Mouse (Mus musculus): ENCODE data around the gene Ints3. TPM values are rescaled to one million over a fixed set of nuclear protein-coding genes. Genes with fewer than 3 reads are reported as not detected.

Ints3 gene
- polyA plus RNA-seq, 1 experiment from 2014 or later, result 10.0 TPM

GRCm38 (mm10) chr3:90440756-90441155, 7.3 kb upstream of the Ints3 start:
- peaks cover 5% of the 10 kb centered on the region for H3K4me1 ChIP-seq (replicated peaks)
- H3K9ac ChIP-seq, result no peak overlapping the region
- H3K27me3 ChIP-seq, result no peaks in the 10 kb centered on the region
- H3K4me2 ChIP-seq, result no peak overlapping the region
- no peak overlapping the region for H3K4me3 ChIP-seq (replicated peaks)
- no peak overlapping the region for H3K27ac ChIP-seq
- no peaks in the 10 kb centered on the region for H3K36me3 ChIP-seq
- ATAC-seq (ENCODE audit: low read depth), result no peak
- H3K9me3 ChIP-seq (replicated peaks), result no peaks in the 10 kb centered on the region
- no peak for DNase-seq
- 66% methylated on average over 2 of the region's 2 CpGs for WGBS (ENCODE audit: insufficient replicate concordance)

GRCm38 (mm10) chr3:90437131-90437530, 3.7 kb upstream of the Ints3 start:
- no peak overlapping the region for H3K4me2 ChIP-seq
- no peak for DNase-seq
- peaks cover 15% of the 10 kb centered on the region for H3K4me1 ChIP-seq (replicated peaks)
- ATAC-seq (ENCODE audit: low read depth), result no peak
- no peak overlapping the region for H3K27ac ChIP-seq
- H3K36me3 ChIP-seq, result no peaks in the 10 kb centered on the region
- no peaks in the 10 kb centered on the region for H3K9me3 ChIP-seq (replicated peaks)
- no peaks in the 10 kb centered on the region for H3K27me3 ChIP-seq
- no peak overlapping the region for H3K4me3 ChIP-seq (replicated peaks)
- WGBS (ENCODE audit: insufficient replicate concordance), result 53% methylated on average over 4 of the region's 4 CpGs
- no peak overlapping the region for H3K9ac ChIP-seq

- H3K4me1 ChIP-seq (replicated peaks), result peaks cover 43% of the 10 kb centered on the region
- no peak for DNase-seq
- 46% methylated on average over 11 of the region's 11 CpGs for WGBS (ENCODE audit: insufficient replicate concordance)
Measured at GRCm38 (mm10) chr3:90434073-90434730, 780 bp upstream of the Ints3 start.

GRCm38 (mm10) chr3:90432811-90433219, 607 bp downstream of the Ints3 start:
- 1% methylated on average over 12 of the region's 12 CpGs for WGBS (ENCODE audit: insufficient replicate concordance)
- DNase-seq (peak; percentile 34), ATAC-seq (ENCODE audit: low read depth) (peak; percentile 13; the same call in 1 of the 2 replicates)
- Histone ChIP-seq H3K27ac (peak overlapping the region; percentile 96), H3K36me3 (peaks cover 3% of the 10 kb centered on the region; the same call in 1 of the 2 replicates), H3K27me3 (no peaks in the 10 kb centered on the region), H3K9ac (peak overlapping the region; percentile 93), H3K4me2 (peak overlapping the region; percentile 98), H3K4me1 (replicated peaks) (peaks cover 57% of the 10 kb centered on the region), H3K9me3 (replicated peaks) (no peaks in the 10 kb centered on the region), H3K4me3 (replicated peaks) (peak overlapping the region; percentile 77)

More at GRCm38 (mm10) chr3:90434073-90434730, 780 bp upstream of the Ints3 start:
- no peak for ATAC-seq (ENCODE audit: low read depth)
- H3K27ac ChIP-seq, result peak overlapping the region; percentile 96
- H3K27me3 ChIP-seq, result no peaks in the 10 kb centered on the region
- H3K4me3 ChIP-seq (replicated peaks), result peak overlapping the region; percentile 77
- H3K36me3 ChIP-seq, result peaks cover 3% of the 10 kb centered on the region; the same call in 1 of the 2 replicates
- peak overlapping the region; percentile 93 for H3K9ac ChIP-seq
- H3K4me2 ChIP-seq, result peak overlapping the region; percentile 98
- no peaks in the 10 kb centered on the region for H3K9me3 ChIP-seq (replicated peaks)

GRCm38 (mm10) chr3:90432348-90432747, 1.1 kb downstream of the Ints3 start:
- no peaks in the 10 kb centered on the region for H3K27me3 ChIP-seq
- WGBS (ENCODE audit: insufficient replicate concordance), result 16% methylated on average over 2 of the region's 2 CpGs
- H3K27ac ChIP-seq, result peak overlapping the region; percentile 96
- H3K9ac ChIP-seq, result peak overlapping the region; percentile 93
- no peaks in the 10 kb centered on the region for H3K9me3 ChIP-seq (replicated peaks)
- no peak for DNase-seq
- peaks cover 61% of the 10 kb centered on the region for H3K4me1 ChIP-seq (replicated peaks)
- H3K4me2 ChIP-seq, result peak overlapping the region; percentile 98
- H3K36me3 ChIP-seq, result peaks cover 3% of the 10 kb centered on the region; the same call in 1 of the 2 replicates
- H3K4me3 ChIP-seq (replicated peaks), result peak overlapping the region; percentile 77
- no peak for ATAC-seq (ENCODE audit: low read depth)

GRCm38 (mm10) chr3:90429576-90429975, 3.8 kb downstream of the Ints3 start:
- Histone ChIP-seq H3K27me3 (no peaks in the 10 kb centered on the region), H3K4me3 (replicated peaks) (no peak overlapping the region), H3K4me2 (peak overlapping the region; percentile 48), H3K4me1 (replicated peaks) (peaks cover 82% of the 10 kb centered on the region), H3K27ac (peak overlapping the region; percentile 54; the same call in 1 of the 2 replicates), H3K9ac (peak overlapping the region; percentile 8; the same call in 1 of the 2 replicates), H3K9me3 (replicated peaks) (no peaks in the 10 kb centered on the region), H3K36me3 (peaks cover 3% of the 10 kb centered on the region; the same call in 1 of the 2 replicates)
- ATAC-seq (ENCODE audit: low read depth), result no peak
- WGBS (ENCODE audit: insufficient replicate concordance), result 34% methylated on average over 3 of the region's 3 CpGs
- DNase-seq, result peak; percentile 60

GRCm38 (mm10) chr3:90428186-90428585, 5.2 kb downstream of the Ints3 start:
- H3K9ac ChIP-seq, result peak overlapping the region; percentile 36; the same call in 1 of the 2 replicates
- H3K36me3 ChIP-seq, result peaks cover 12% of the 10 kb centered on the region
- H3K4me2 ChIP-seq, result no peak overlapping the region
- WGBS (ENCODE audit: insufficient replicate concordance), result 80% methylated on average over 6 of the region's 6 CpGs
- DNase-seq (no peak), ATAC-seq (ENCODE audit: low read depth) (no peak)
- peaks cover 79% of the 10 kb centered on the region for H3K4me1 ChIP-seq (replicated peaks)
- H3K27me3 ChIP-seq, result no peaks in the 10 kb centered on the region
- peak overlapping the region; percentile 50 for H3K27ac ChIP-seq
- H3K9me3 ChIP-seq (replicated peaks), result no peaks in the 10 kb centered on the region
- H3K4me3 ChIP-seq (replicated peaks), result no peak overlapping the region

- Histone ChIP-seq H3K27ac (no peak overlapping the region), H3K9ac (no peak overlapping the region), H3K4me3 (replicated peaks) (no peak overlapping the region), H3K4me1 (replicated peaks) (peaks cover 76% of the 10 kb centered on the region), H3K9me3 (replicated peaks) (no peaks in the 10 kb centered on the region), H3K4me2 (no peak overlapping the region), H3K36me3 (peaks cover 18% of the 10 kb centered on the region), H3K27me3 (no peaks in the 10 kb centered on the region)
- WGBS (ENCODE audit: insufficient replicate concordance), result 80% methylated on average over 1 of the region's 1 CpGs
- ATAC-seq (ENCODE audit: low read depth) (no peak), DNase-seq (no peak)
Measured at GRCm38 (mm10) chr3:90427574-90427973, 5.8 kb downstream of the Ints3 start.

GRCm38 (mm10) chr3:90425499-90425898, 7.9 kb downstream of the Ints3 start:
- peak; percentile 61 for ATAC-seq (ENCODE audit: low read depth)
- peaks cover 32% of the 10 kb centered on the region for H3K36me3 ChIP-seq
- no peak overlapping the region for H3K9ac ChIP-seq
- peak overlapping the region; percentile 20 for H3K27ac ChIP-seq
- no peak for DNase-seq
- H3K4me1 ChIP-seq (replicated peaks), result peaks cover 55% of the 10 kb centered on the region
- H3K27me3 ChIP-seq, result no peaks in the 10 kb centered on the region
- no peaks in the 10 kb centered on the region for H3K9me3 ChIP-seq (replicated peaks)
- H3K4me2 ChIP-seq, result no peak overlapping the region
- WGBS (ENCODE audit: insufficient replicate concordance), result 36% methylated on average over 2 of the region's 2 CpGs
- no peak overlapping the region for H3K4me3 ChIP-seq (replicated peaks)

GRCm38 (mm10) chr3:90423549-90423948, 9.9 kb downstream of the Ints3 start:
- H3K27ac ChIP-seq, result no peak overlapping the region
- ATAC-seq (ENCODE audit: low read depth), result no peak
- no peak overlapping the region for H3K9ac ChIP-seq

GRCm38 (mm10) chr3:90420696-90421095, 12.7 kb downstream of the Ints3 start:
- DNase-seq, result no peak
- Histone ChIP-seq H3K4me3 (replicated peaks) (no peak overlapping the region), H3K9ac (no peak overlapping the region), H3K27me3 (no peaks in the 10 kb centered on the region), H3K4me1 (replicated peaks) (peaks cover 20% of the 10 kb centered on the region), H3K4me2 (no peak overlapping the region), H3K9me3 (replicated peaks) (no peaks in the 10 kb centered on the region), H3K36me3 (peaks cover 69% of the 10 kb centered on the region), H3K27ac (no peak overlapping the region)
- WGBS (ENCODE audit: insufficient replicate concordance), result 81% methylated on average over 6 of the region's 6 CpGs
- no peak for ATAC-seq (ENCODE audit: low read depth)

More at GRCm38 (mm10) chr3:90423549-90423948, 9.9 kb downstream of the Ints3 start:
- Histone ChIP-seq H3K9me3 (replicated peaks) (no peaks in the 10 kb centered on the region), H3K4me3 (replicated peaks) (no peak overlapping the region), H3K36me3 (peaks cover 42% of the 10 kb centered on the region), H3K27me3 (no peaks in the 10 kb centered on the region), H3K4me1 (replicated peaks) (peaks cover 38% of the 10 kb centered on the region), H3K4me2 (no peak overlapping the region)
- no peak for DNase-seq

GRCm38 (mm10) chr3:90413011-90413396, 20.4 kb downstream of the Ints3 start:
- no peaks in the 10 kb centered on the region for H3K27me3 ChIP-seq
- 56% methylated on average over 3 of the region's 3 CpGs for WGBS (ENCODE audit: insufficient replicate concordance)
- no peak for ATAC-seq (ENCODE audit: low read depth)
- H3K9ac ChIP-seq, result no peak overlapping the region
- no peak overlapping the region for H3K27ac ChIP-seq
- no peak overlapping the region for H3K4me2 ChIP-seq
- H3K9me3 ChIP-seq (replicated peaks), result no peaks in the 10 kb centered on the region
- no peak overlapping the region for H3K4me3 ChIP-seq (replicated peaks)
- DNase-seq, result no peak
- peaks cover 95% of the 10 kb centered on the region for H3K36me3 ChIP-seq
- peaks cover 9% of the 10 kb centered on the region; the same call in 1 of the 2 replicates for H3K4me1 ChIP-seq (replicated peaks)

All from liver, embryonic 13.5 days (tissue).